17 mouse cellular contexts compared by ENCODE assay signal in the genomic region with DNA sequence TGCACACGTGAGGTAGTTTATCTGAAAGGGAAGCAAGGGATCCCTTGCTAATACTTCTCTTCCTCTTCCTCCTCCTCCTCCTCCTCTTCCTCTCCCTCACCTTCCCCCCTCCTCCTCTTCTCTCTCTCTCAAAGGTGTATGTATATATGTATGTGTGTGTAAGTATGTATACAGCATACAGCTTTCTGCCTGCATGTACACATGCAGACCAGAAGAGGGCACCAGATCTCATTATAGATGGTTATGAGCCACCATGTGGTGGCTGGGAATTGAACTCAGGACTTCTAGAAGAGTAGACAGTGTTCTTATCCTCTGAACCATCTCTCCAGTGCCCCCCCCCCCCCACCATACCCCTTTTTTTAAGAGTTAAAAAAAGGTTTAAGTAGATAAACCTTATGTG. TPM values are rescaled to one million over a fixed set of nuclear protein-coding genes. Genes with fewer than 3 reads are reported as not detected.
DNase-seq lines count a peak whose midpoint lies in the region; ATAC-seq and TF ChIP-seq lines count a peak whose summit lies in the region.
"Had no signal": no experiment of that assay in that cellular context is flagged by ENCODE, and none has a peak within 500 bp of the region (broad histone marks: within the 10 kb centered on the region; RNA-seq: fewer than 3 reads in every experiment).

No protein-coding gene starts in this region.

- intact Hi-C loops in heart, adult 2 months (cut with DNase I) = loop anchor here (5.0 kb wide), 1 partner anchor 35 kb away; no protein-coding TSS in a partner anchor

- no peak for TF ChIP-seq POLR2A in heart, adult 2 months (IDR thresholded peaks at IDR 0.05; ENCODE audit: insufficient read depth, low read depth, low read length)

- no peak overlapping the region for H3K4me3 ChIP-seq in heart, adult 2 months
- no peak overlapping the region for H3K4me3 ChIP-seq in liver, embryonic 11.5 days (ENCODE audit: low read depth, low read length)
- H3K4me3 ChIP-seq in liver, embryonic 12.5 days = no peak overlapping the region
- H3K4me3 ChIP-seq in E14TG2a.4 (replicated peaks; ENCODE audit: low read length) = no peak overlapping the region
- no peak overlapping the region for H3K4me3 ChIP-seq in forebrain, embryonic 12.5 days (replicated peaks)
- H3K4me3 ChIP-seq: embryonic facial prominence, embryonic 10.5 days; erythroblast, embryonic 14.5 days; heart, embryonic 15.5 days; hindbrain, embryonic 12.5 days; limb, embryonic 13.5 days; stomach, embryonic 15.5 days had no signal

- H3K27me3 ChIP-seq in heart, adult 2 months (ENCODE audit: control insufficient read depth, insufficient read depth, low read length) = no peaks in the 10 kb centered on the region
- H3K27me3 ChIP-seq in liver, embryonic 11.5 days (replicated peaks; ENCODE audit: control insufficient read depth, insufficient read depth, low read length) = no peaks in the 10 kb centered on the region
- H3K27me3 ChIP-seq in liver, embryonic 12.5 days (replicated peaks) = no peaks in the 10 kb centered on the region; the same call in 1 of the 2 replicates
- H3K27me3 ChIP-seq in E14TG2a.4 (ENCODE audit: insufficient read depth, low read length) = no peaks in the 10 kb centered on the region
- H3K27me3 ChIP-seq in forebrain, embryonic 12.5 days = no peaks in the 10 kb centered on the region
- H3K27me3 ChIP-seq: heart, embryonic 15.5 days; hindbrain, embryonic 12.5 days; limb, embryonic 13.5 days; stomach, embryonic 15.5 days had no signal

- no peaks in the 10 kb centered on the region for H3K9me3 ChIP-seq in liver, embryonic 11.5 days (ENCODE audit: control insufficient read depth, low read length)
- H3K9me3 ChIP-seq in liver, embryonic 12.5 days (replicated peaks) = no peaks in the 10 kb centered on the region
- no peaks in the 10 kb centered on the region for H3K9me3 ChIP-seq in E14TG2a.4 (ENCODE audit: low read length)
- 0 out of 2 replicates have a peak, but pooled peaks cover 3% of the 10 kb centered on the region for H3K9me3 ChIP-seq in forebrain, embryonic 12.5 days
- H3K9me3 ChIP-seq: embryonic facial prominence, embryonic 10.5 days; heart, embryonic 15.5 days; hindbrain, embryonic 12.5 days; limb, embryonic 13.5 days; stomach, embryonic 15.5 days had no signal

- peak; percentile 62 for TF ChIP-seq CTCF in heart, adult 2 months (IDR thresholded peaks at IDR 0.05)
- TF ChIP-seq CTCF in E14TG2a.4 (conservative IDR thresholded peaks at IDR 0.05; ENCODE audit: low read length) = peak; percentile 31

- no peak for DNase-seq in heart, adult 2 months
- DNase-seq in heart, adult 11 months = no peak
- DNase-seq in liver, embryonic 11.5 days (ENCODE audit: low spot score) = peak; percentile 9
- DNase-seq in cerebellum, postnatal 14 days = no peak
- DNase-seq: cerebellum, postnatal 25 days; gastrocnemius, postnatal 25 days; kidney, adult 9 months had no signal

- WGBS in heart, adult 2 months = 52% methylated on average over 1 of the region's 1 CpGs
- 67% methylated on average over 1 of the region's 1 CpGs for WGBS in liver, embryonic 11.5 days
- 45% methylated on average over 1 of the region's 1 CpGs for WGBS in liver, embryonic 12.5 days (ENCODE audit: insufficient replicate concordance)
- WGBS in forebrain, embryonic 12.5 days = 94% methylated on average over 1 of the region's 1 CpGs

- H3K36me3 ChIP-seq in heart, adult 2 months (ENCODE audit: control insufficient read depth, insufficient read depth, low read length) = peaks cover 18% of the 10 kb centered on the region
- no peaks in the 10 kb centered on the region for H3K36me3 ChIP-seq in liver, embryonic 11.5 days (ENCODE audit: control insufficient read depth, insufficient read depth, low read length)
- H3K36me3 ChIP-seq in liver, embryonic 12.5 days = no peaks in the 10 kb centered on the region
- no peaks in the 10 kb centered on the region for H3K36me3 ChIP-seq in E14TG2a.4 (ENCODE audit: insufficient read depth, low read length)
- no peaks in the 10 kb centered on the region for H3K36me3 ChIP-seq in forebrain, embryonic 12.5 days (replicated peaks)
- H3K36me3 ChIP-seq: embryonic facial prominence, embryonic 10.5 days; hindbrain, embryonic 12.5 days; limb, embryonic 13.5 days; stomach, embryonic 15.5 days had no signal

- H3K27ac ChIP-seq in heart, adult 2 months = no peak overlapping the region
- H3K27ac ChIP-seq in liver, embryonic 11.5 days (ENCODE audit: low read depth, low read length) = no peak overlapping the region
- H3K27ac ChIP-seq in liver, embryonic 12.5 days = no peak overlapping the region
- H3K27ac ChIP-seq in forebrain, embryonic 12.5 days = no peak overlapping the region
- H3K27ac ChIP-seq: embryonic facial prominence, embryonic 10.5 days; heart, embryonic 15.5 days; hindbrain, embryonic 12.5 days; limb, embryonic 13.5 days; stomach, embryonic 15.5 days had no signal

- H3K79me2 ChIP-seq in heart, adult 2 months (replicated peaks; ENCODE audit: control insufficient read depth, insufficient read depth, low read length) = no peaks in the 10 kb centered on the region

- ATAC-seq in liver, embryonic 11.5 days (replicated peaks; ENCODE audit: low FRiP score) = no peak
- ATAC-seq in liver, embryonic 12.5 days = no peak
- peak; percentile 54; the same call in 1 of the 2 replicates for ATAC-seq in megakaryocyte progenitor cell, adult 5-6 weeks (replicated peaks; ENCODE audit: poor library complexity)
- no peak for ATAC-seq in forebrain, embryonic 12.5 days (ENCODE audit: low FRiP score)

- no peak overlapping the region for H3K4me2 ChIP-seq in liver, embryonic 11.5 days
- no peak overlapping the region for H3K4me2 ChIP-seq in liver, embryonic 12.5 days
- H3K4me2 ChIP-seq in forebrain, embryonic 12.5 days = no peak overlapping the region
- H3K4me2 ChIP-seq: heart, embryonic 15.5 days; hindbrain, embryonic 12.5 days; limb, embryonic 13.5 days; stomach, embryonic 15.5 days had no signal

- peaks cover 11% of the 10 kb centered on the region for H3K4me1 ChIP-seq in heart, adult 2 months (ENCODE audit: control insufficient read depth, insufficient read depth, low read length)
- H3K4me1 ChIP-seq in liver, embryonic 11.5 days (replicated peaks; ENCODE audit: control insufficient read depth, insufficient read depth, low read length) = 0 out of 2 replicates have a peak, but pooled peaks cover 2% of the 10 kb centered on the region
- H3K4me1 ChIP-seq in liver, embryonic 12.5 days = peaks cover 10% of the 10 kb centered on the region; the same call in 1 of the 2 replicates
- H3K4me1 ChIP-seq in E14TG2a.4 (replicated peaks; ENCODE audit: low read depth, low read length) = no peaks in the 10 kb centered on the region
- H3K4me1 ChIP-seq in forebrain, embryonic 12.5 days = peaks cover 13% of the 10 kb centered on the region
- H3K4me1 ChIP-seq: stomach, embryonic 15.5 days had no signal

- no peak overlapping the region for H3K9ac ChIP-seq in heart, adult 2 months (ENCODE audit: low read depth, low read length)
- no peak overlapping the region for H3K9ac ChIP-seq in liver, embryonic 11.5 days (ENCODE audit: low read depth, low read length)
- H3K9ac ChIP-seq in liver, embryonic 12.5 days = no peak overlapping the region
- no peak overlapping the region for H3K9ac ChIP-seq in forebrain, embryonic 12.5 days
- H3K9ac ChIP-seq: heart, embryonic 15.5 days; hindbrain, embryonic 12.5 days; limb, embryonic 13.5 days; stomach, embryonic 15.5 days had no signal

- no peak for TF ChIP-seq EP300 in heart, adult 2 months (IDR thresholded peaks at IDR 0.05; ENCODE audit: insufficient read depth, low read depth, low read length)

RNA-seq across cellular contexts. Expression of a gene that starts 40.0 kb away (rescaled TPM):
- total RNA-seq in heart, adult 2 months (2021) = 1,000 to 10,000 TPM in 1 of 2 experiments, 100 to 1,000 TPM in 1; 822 to 1,002 TPM
- polyA plus RNA-seq in heart, adult 2 months (2012; rRNA removed) = 617 and 695 TPM in 2 replicates
- 428 and 442 TPM in 2 replicates for polyA plus RNA-seq in liver, embryonic 11.5 days (2014; fragmentation: Nextera tagmentation; extraction: Ambion mirVana)
- polyA plus RNA-seq in liver, embryonic 12.5 days (2016; fragmentation: Nextera tagmentation; extraction: Ambion mirVana) = 292 TPM in 2 replicates
- 307 and 338 TPM in 2 replicates for total RNA-seq in megakaryocyte progenitor cell, adult 5-6 weeks (2015)
- total RNA-seq in megakaryocyte progenitor cell, adult 5-6 weeks (2017) = 150 and 188 TPM in 2 replicates
- polyA plus RNA-seq in forebrain, embryonic 12.5 days (2016; fragmentation: Nextera tagmentation; extraction: Ambion mirVana) = 265 and 294 TPM in 2 replicates

RNA-seq across cellular contexts. Expression of a gene that starts 40.2 kb away (rescaled TPM):
- 1,000 to 10,000 TPM in 1 of 2 experiments, 100 to 1,000 TPM in 1; 865 to 1,030 TPM for total RNA-seq in heart, adult 2 months (2021)
- 222 and 381 TPM in 2 replicates for polyA plus RNA-seq in heart, adult 2 months (2012; rRNA removed)
- polyA plus RNA-seq in liver, embryonic 11.5 days (2014; fragmentation: Nextera tagmentation; extraction: Ambion mirVana) = 5.8 and 7.3 TPM in 2 replicates
- 3.5 and 3.9 TPM in 2 replicates for polyA plus RNA-seq in liver, embryonic 12.5 days (2016; fragmentation: Nextera tagmentation; extraction: Ambion mirVana)
- total RNA-seq in megakaryocyte progenitor cell, adult 5-6 weeks (2015) = 0.20 and 0.30 TPM in 2 replicates
- total RNA-seq in megakaryocyte progenitor cell, adult 5-6 weeks (2017) = 0.33 and 0.34 TPM in 2 replicates
- 1.7 and 2.0 TPM in 2 replicates for polyA plus RNA-seq in forebrain, embryonic 12.5 days (2016; fragmentation: Nextera tagmentation; extraction: Ambion mirVana)
- polyA plus RNA-seq: erythroblast, embryonic 14.5 days had no signal

Comparison
In these comparisons a context has a peak if more than half of its experiments do, and no peak if none do; other contexts are left out.
1. RNA of a gene that starts 40.2 kb away (polyA plus RNA-seq): 222 to 381 TPM in heart, adult 2 months; 5.8 to 7.3 TPM in liver, embryonic 11.5 days, 3.5 to 3.9 TPM in liver, embryonic 12.5 days and 1.7 to 2.0 TPM in forebrain, embryonic 12.5 days; every median in the first group is over 10 times any median in the second.